Mouse (Mus musculus): ENCODE measurements around the gene Fbxo2. TPM values are rescaled to one million over a fixed set of nuclear protein-coding genes. Genes with fewer than 3 reads are reported as not detected.

Gene Fbxo2
- polyA plus RNA-seq, 1 experiment, result 0.14 TPM

DNA sequence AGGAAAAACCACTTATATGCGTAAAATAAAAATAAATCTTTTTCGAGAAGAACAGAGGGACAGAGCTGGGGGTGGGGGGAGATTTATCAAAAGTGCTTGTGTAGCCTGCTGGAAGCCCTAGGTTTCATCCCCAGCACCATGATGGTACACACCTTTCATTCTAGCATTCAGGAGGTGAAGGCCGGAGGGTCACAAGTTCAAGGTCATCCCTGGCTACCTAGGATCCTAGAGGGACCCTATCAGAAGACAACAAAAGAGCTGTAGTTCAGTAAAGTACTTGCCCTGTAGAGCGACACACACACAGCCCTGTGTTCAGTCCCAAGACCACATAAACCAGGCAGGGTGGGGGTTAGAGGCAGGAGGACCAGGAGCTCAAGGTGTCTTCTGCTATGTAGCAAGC is 6.4 kb upstream of the Fbxo2 start:
- Histone ChIP-seq H3K4me1 (ENCODE audit: control insufficient read depth, insufficient read depth, insufficient read length) (peaks cover 6% of the 10 kb centered on the region; the same call in 1 of the 2 replicates), H3K4me3 (ENCODE audit: extremely low read depth, insufficient read depth, insufficient read length) (no peak overlapping the region), H3K36me3 (ENCODE audit: control insufficient read depth, insufficient read depth, low read length) (no peaks in the 10 kb centered on the region), H3K27me3 (ENCODE audit: control insufficient read depth, insufficient read depth, low read length) (no peaks in the 10 kb centered on the region), H3K27ac (ENCODE audit: insufficient read depth, low read length) (no peak overlapping the region)
- no peak for DNase-seq (ENCODE audit: low read depth in 1 of 2, low spot score in 2 of 2)
- WGBS, result 86% methylated on average over 4 of the region's 4 CpGs
- no peak for TF ChIP-seq POLR2A (IDR thresholded peaks at IDR 0.05; ENCODE audit: low read depth, low read length)
- no peak for TF ChIP-seq CTCF (IDR thresholded peaks at IDR 0.05; ENCODE audit: extremely low read depth, insufficient read depth, insufficient read length, insufficient replicate concordance)

- Histone ChIP-seq H3K27ac (ENCODE audit: insufficient read depth, low read length) (no peak overlapping the region), H3K36me3 (ENCODE audit: control insufficient read depth, insufficient read depth, low read length) (no peaks in the 10 kb centered on the region), H3K27me3 (ENCODE audit: control insufficient read depth, insufficient read depth, low read length) (no peaks in the 10 kb centered on the region), H3K4me1 (ENCODE audit: control insufficient read depth, insufficient read depth, insufficient read length) (peaks cover 7% of the 10 kb centered on the region), H3K4me3 (ENCODE audit: extremely low read depth, insufficient read depth, insufficient read length) (no peak overlapping the region)
- DNase-seq (ENCODE audit: low read depth in 1 of 2, low spot score in 2 of 2), result no peak
- WGBS, result 64% methylated on average over 3 of the region's 3 CpGs
- no peak for TF ChIP-seq CTCF (IDR thresholded peaks at IDR 0.05; ENCODE audit: extremely low read depth, insufficient read depth, insufficient read length, insufficient replicate concordance)
- no peak for TF ChIP-seq POLR2A (IDR thresholded peaks at IDR 0.05; ENCODE audit: low read depth, low read length)
Observed at GRCm38 (mm10) chr4:148154982-148155381, 5.4 kb upstream of the Fbxo2 start.

DNA sequence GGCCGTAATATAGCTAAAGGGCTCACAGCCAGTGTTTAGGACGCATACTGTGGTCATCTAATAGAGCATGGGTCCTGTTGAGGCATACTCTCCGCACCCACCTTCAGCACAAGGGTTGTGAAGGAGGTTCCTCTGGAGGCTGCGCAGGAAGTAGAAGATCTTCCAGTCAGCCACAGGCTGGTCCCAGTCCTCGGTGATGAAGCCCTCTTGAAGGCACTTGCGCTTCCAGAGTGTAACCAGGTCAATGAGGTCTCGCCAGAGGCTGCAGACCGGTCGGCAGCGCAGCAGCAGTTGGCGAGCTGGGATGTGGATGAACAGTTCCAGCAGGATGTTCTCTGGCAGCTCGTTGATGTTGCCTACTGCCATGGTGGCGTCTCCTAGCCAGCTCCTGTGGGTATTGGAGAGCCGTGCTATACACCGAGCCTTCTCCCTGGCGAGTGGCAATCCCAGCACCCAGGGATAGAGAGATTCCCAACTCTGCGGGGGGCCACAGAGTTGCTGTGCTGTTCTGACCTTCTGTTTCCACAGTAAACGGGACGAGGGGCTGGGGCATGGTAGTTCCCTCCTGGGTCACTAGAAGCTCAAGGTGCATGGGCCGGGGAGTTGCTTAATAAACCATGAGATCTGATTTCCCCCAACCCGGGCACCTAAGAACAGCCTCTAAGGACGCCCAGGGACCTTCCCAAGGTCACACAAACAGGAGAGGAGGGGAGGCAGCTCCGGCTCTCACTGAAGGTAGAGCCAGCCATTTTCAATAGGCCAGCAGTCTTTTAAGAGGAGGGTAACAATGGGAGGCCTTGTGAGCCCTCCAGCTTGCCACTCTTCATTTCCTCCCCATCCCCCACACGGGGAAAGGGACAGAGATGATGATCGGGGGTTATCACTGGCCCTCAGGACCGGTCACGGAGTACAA is 1.7 kb upstream of the Fbxo2 start:
- no peaks in the 10 kb centered on the region for H3K36me3 ChIP-seq (ENCODE audit: control insufficient read depth, insufficient read depth, low read length)
- peaks cover 10% of the 10 kb centered on the region for H3K27me3 ChIP-seq (ENCODE audit: control insufficient read depth, insufficient read depth, low read length)
- no peak for TF ChIP-seq POLR2A (IDR thresholded peaks at IDR 0.05; ENCODE audit: low read depth, low read length)
- TF ChIP-seq CTCF (IDR thresholded peaks at IDR 0.05; ENCODE audit: extremely low read depth, insufficient read depth, insufficient read length, insufficient replicate concordance), result no peak
- WGBS, result 75% methylated on average over 27 of the region's 27 CpGs
- H3K27ac ChIP-seq (ENCODE audit: insufficient read depth, low read length), result no peak overlapping the region
- H3K4me1 ChIP-seq (ENCODE audit: control insufficient read depth, insufficient read depth, insufficient read length), result peaks cover 7% of the 10 kb centered on the region
- peak overlapping the region; percentile 4; the same call in 1 of the 2 replicates for H3K4me3 ChIP-seq (ENCODE audit: extremely low read depth, insufficient read depth, insufficient read length)
- DNase-seq (ENCODE audit: low read depth in 1 of 2, low spot score in 2 of 2), result no peak

DNA sequence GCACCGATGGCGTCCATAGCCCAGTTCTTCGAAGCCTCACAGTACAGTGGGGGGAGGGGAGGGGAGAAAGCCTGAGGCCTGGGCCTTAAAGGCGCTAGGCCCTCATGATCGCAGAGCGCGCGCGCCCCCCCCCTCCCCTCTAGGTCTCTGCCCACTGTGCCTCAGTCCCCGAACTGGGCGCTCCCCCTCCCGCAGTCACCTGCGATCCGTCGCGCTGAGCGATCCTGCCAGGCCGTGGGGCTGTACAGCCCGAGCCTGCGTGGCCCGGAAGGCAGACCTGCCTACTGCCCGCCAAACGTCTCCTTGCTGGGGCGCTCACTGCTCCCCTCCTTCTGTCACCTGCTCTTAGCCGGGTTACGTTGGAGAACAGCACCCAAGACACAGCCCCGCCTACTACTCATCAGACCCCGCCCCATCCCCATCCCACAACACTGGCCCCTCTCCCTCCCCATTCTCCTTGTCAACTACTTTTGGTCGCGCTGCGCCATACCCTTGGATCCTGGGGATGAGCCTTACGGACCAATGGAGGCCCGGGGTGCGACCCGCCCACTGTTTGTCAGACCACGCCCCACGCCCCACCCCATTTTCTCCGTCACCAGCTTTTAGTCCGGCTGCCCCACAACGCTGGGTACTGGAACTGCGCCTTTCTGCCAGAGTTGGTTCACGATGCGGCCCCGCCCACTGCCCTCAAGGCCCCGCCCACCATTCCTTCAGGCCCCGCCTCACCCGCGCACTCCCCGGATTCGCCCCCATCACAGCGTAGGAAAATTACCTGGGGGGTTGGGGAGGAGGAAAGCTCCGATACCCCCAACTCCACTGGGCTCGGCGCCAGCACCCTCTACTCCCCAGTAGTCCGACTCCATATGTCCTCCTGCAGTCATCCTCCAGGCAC is 631 bp upstream of the Fbxo2 start:
- under 1% methylated on average over 46 of the region's 55 CpGs for WGBS
- Histone ChIP-seq H3K4me1 (ENCODE audit: control insufficient read depth, insufficient read depth, insufficient read length) (peaks cover 11% of the 10 kb centered on the region), H3K27me3 (ENCODE audit: control insufficient read depth, insufficient read depth, low read length) (peaks cover 16% of the 10 kb centered on the region), H3K36me3 (ENCODE audit: control insufficient read depth, insufficient read depth, low read length) (no peaks in the 10 kb centered on the region), H3K4me3 (ENCODE audit: extremely low read depth, insufficient read depth, insufficient read length) (peak overlapping the region; percentile 64), H3K27ac (ENCODE audit: insufficient read depth, low read length) (no peak overlapping the region)
- peak; percentile 79 to 85 for DNase-seq (ENCODE audit: low read depth in 1 of 2, low spot score in 2 of 2)
- TF ChIP-seq CTCF (IDR thresholded peaks at IDR 0.05; ENCODE audit: extremely low read depth, insufficient read depth, insufficient read length, insufficient replicate concordance), result no peak
- no peak for TF ChIP-seq POLR2A (IDR thresholded peaks at IDR 0.05; ENCODE audit: low read depth, low read length)

DNA sequence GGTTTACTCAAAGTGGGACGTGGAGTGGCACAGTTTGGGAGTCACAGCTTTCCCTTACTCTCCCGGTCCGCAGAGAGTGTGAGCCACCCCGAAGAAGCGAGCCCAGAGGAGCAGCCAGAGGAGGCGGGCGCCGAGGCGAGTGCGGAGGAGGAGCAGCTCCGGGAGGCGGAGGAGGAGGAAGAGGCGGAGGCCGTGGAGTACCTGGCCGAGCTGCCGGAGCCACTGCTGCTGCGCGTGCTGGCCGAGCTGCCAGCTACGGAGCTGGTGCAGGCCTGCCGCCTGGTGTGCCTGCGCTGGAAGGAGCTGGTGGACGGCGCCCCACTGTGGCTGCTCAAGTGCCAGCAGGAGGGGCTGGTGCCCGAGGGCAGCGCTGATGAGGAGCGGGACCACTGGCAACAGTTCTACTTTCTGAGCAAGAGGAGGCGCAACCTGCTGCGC is 3.6 kb downstream of the Fbxo2 start:
- H3K27ac ChIP-seq (ENCODE audit: insufficient read depth, low read length), result no peak overlapping the region
- 3% methylated on average over 29 of the region's 29 CpGs for WGBS

DNA sequence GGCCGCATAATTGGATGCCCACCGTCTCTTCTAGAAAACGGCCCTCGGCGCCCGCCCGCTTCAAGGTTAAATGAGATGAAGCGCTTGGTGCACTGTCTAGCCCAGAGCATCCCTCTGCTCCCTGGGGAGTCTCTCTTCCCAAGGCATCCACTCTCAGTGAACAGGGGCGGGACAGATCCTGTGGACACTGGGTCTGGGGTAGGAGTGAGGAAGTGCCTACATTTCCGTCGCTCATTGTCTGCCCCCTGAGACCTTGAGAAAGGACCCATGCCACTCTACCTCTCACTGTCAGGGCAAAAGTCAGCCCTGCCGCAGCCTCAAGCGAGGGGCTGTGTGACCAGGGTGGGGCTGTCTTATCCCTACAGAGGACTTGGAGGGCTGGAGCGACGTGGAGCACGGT is 4.0 kb downstream of the Fbxo2 start:
- Histone ChIP-seq H3K36me3 (ENCODE audit: control insufficient read depth, insufficient read depth, low read length) (no peaks in the 10 kb centered on the region), H3K27ac (ENCODE audit: insufficient read depth, low read length) (no peak overlapping the region), H3K4me1 (ENCODE audit: control insufficient read depth, insufficient read depth, insufficient read length) (peaks cover 5% of the 10 kb centered on the region), H3K4me3 (ENCODE audit: extremely low read depth, insufficient read depth, insufficient read length) (peak overlapping the region; percentile 7; the same call in 1 of the 2 replicates), H3K27me3 (ENCODE audit: control insufficient read depth, insufficient read depth, low read length) (peaks cover 25% of the 10 kb centered on the region)
- no peak for TF ChIP-seq CTCF (IDR thresholded peaks at IDR 0.05; ENCODE audit: extremely low read depth, insufficient read depth, insufficient read length, insufficient replicate concordance)
- no peak for TF ChIP-seq POLR2A (IDR thresholded peaks at IDR 0.05; ENCODE audit: low read depth, low read length)
- no peak for DNase-seq (ENCODE audit: low read depth in 1 of 2, low spot score in 2 of 2)
- 4% methylated on average over 16 of the region's 16 CpGs for WGBS

More for the DNA sequence above, 3.6 kb downstream of the Fbxo2 start:
- Histone ChIP-seq H3K4me1 (ENCODE audit: control insufficient read depth, insufficient read depth, insufficient read length) (peaks cover 7% of the 10 kb centered on the region), H3K27me3 (ENCODE audit: control insufficient read depth, insufficient read depth, low read length) (peaks cover 23% of the 10 kb centered on the region), H3K36me3 (ENCODE audit: control insufficient read depth, insufficient read depth, low read length) (no peaks in the 10 kb centered on the region), H3K4me3 (ENCODE audit: extremely low read depth, insufficient read depth, insufficient read length) (peak overlapping the region; percentile 43)
- DNase-seq (ENCODE audit: low read depth in 1 of 2, low spot score in 2 of 2), result peak in 1 of 2 experiments; percentile 70
- no peak for TF ChIP-seq POLR2A (IDR thresholded peaks at IDR 0.05; ENCODE audit: low read depth, low read length)
- peak; percentile 75; the same call in 1 of the 2 replicates for TF ChIP-seq CTCF (IDR thresholded peaks at IDR 0.05; ENCODE audit: extremely low read depth, insufficient read depth, insufficient read length, insufficient replicate concordance)
